Mouse (Mus musculus) spleen, adult 10 weeks (tissue): Measurements from ENCODE around the gene 1110059E24Rik. TPM values are rescaled to one million over a fixed set of nuclear protein-coding genes. Genes with fewer than 3 reads are reported as not detected.

ENCODE experiments used
- polyA plus RNA-seq: library from polyadenylated mRNA; stranded (reverse); fragments of 350-450 nt; fragmentation: Illumina TruSeq; extraction: RNeasy Lipid Tissue Mini Kit (QIAGEN cat#74804); gene quantifications from one replicate; pipeline ENCODE4 v1.2.3, GENCODE M21; 2015; ENCODE audit warnings: low replicate concordance; ENCODE audit not compliant: insufficient read depth

1110059E24Rik gene
- polyA plus RNA-seq: 119 TPM

GRCm38 (mm10) chr19:21652285-21653171 lies at the start of gene 1110059E24Rik:
TSS of gene 1110059E24Rik (minus strand) at chr19:21652976.

GRCm38 (mm10) chr19:21653172-21653981 lies 601 bp upstream of the 1110059E24Rik start, which contains the start of gene Abhd17b:
TSS of gene Abhd17b (plus strand) at chr19:21653185.

Other genes starting within 250 kb of the 1110059E24Rik start
- gene Gda, start 179.5 kb downstream of the 1110059E24Rik start, polyA plus RNA-seq: 43.1 TPM
- gene Abhd17b, start 209 bp upstream of the 1110059E24Rik start, polyA plus RNA-seq: 104 TPM
- gene Cemip2, start 125.4 kb upstream of the 1110059E24Rik start, polyA plus RNA-seq: 7.2 TPM